Mouse (Mus musculus): ENCODE results near the gene Acsl5. TPM values are rescaled to one million over a fixed set of nuclear protein-coding genes. Genes with fewer than 3 reads are reported as not detected.

Gene Acsl5
- total and polyA plus RNA-seq, 3 experiments, result 8.0 to 14.7 (median 12.5) TPM

DNA sequence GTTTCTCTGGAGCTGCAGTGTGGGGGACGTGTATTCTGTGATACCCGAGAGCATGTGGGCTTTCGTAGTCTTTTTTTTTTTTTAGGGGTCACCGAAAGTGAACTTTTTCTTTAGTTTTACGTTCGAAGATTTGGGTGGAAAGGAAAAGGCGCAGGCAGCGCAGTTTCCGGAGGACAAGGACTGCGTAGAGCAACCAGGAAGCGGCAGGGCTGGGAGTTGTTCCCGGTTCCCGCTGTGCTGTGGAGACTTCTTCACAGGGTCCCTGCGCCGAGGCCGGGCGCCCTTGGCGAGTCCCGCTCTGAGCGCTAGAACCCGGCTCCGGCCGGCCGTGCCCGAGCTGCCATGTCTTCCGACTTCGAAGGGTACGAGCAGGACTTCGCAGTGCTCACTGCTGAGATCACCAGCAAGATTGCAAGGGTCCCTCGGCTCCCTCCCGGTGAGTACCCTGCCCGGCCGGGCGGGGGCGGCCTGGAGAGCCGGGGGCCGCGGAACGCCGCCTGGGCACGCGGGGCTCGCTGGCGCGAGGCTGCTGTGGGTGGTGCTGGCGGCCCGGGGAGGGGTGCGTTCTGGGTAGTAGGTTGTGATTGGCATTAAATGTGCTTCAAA, 64.5 kb downstream of the Acsl5 start, which contains the start of gene Vti1a:
Gene Vti1a, plus strand, starts transcription at position 187 of the 606 bp plus-strand sequence.
- DNase-seq, result peak; percentile 89 to 90
- H3K27me3 ChIP-seq (ENCODE audit: control insufficient read depth, insufficient read depth, low read length), result no peaks in the 10 kb centered on the region
- intact Hi-C loops (cut with DNase I), result loop anchor here (2.0 kb wide), 1 partner anchor 63 kb away; no protein-coding TSS in a partner anchor
- H3K36me3 ChIP-seq (ENCODE audit: control insufficient read depth, insufficient read depth, low read length), result peaks cover 5% of the 10 kb centered on the region; the same call in 1 of the 2 replicates
- H3K79me2 ChIP-seq (replicated peaks; ENCODE audit: control insufficient read depth, insufficient read depth, low read length), result no peaks in the 10 kb centered on the region
- 1% methylated on average over 48 of the region's 48 CpGs for WGBS
- peak within 1 kb of the TSS; percentile 91 for H3K9ac ChIP-seq (ENCODE audit: low read depth, low read length)
- TF ChIP-seq EP300 (IDR thresholded peaks at IDR 0.05; ENCODE audit: insufficient read depth, low read depth, low read length) (no peak), POLR2A (IDR thresholded peaks at IDR 0.05; ENCODE audit: insufficient read depth, low read depth, low read length) (peak; percentile 50), CTCF (IDR thresholded peaks at IDR 0.05) (peak; percentile 76)
- no peaks in the 10 kb centered on the region for H3K4me1 ChIP-seq (ENCODE audit: control insufficient read depth, insufficient read depth, low read length)
- H3K27ac ChIP-seq, result peak within 1 kb of the TSS; percentile 94
- H3K4me3 ChIP-seq, result peak within 1 kb of the TSS; percentile 96

DNA sequence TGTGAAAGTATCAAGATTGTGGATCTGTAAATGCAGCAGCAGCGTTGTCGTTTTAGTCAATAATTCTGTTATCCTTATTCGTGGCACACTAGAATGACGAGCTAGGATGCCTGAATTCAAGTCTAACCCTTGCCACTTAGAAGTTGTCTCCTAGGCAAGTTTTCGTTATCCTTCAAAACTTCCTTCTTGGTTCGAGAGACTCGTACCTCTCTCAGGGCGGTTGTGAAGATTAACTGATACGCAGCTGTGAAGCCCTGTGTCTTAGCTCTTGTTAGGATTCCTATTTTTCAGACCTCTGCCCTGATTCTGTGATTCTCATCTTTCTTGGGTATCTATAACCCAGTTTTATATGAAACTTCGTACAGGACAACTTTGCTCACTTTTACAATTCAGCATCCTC, 65.2 kb downstream of the Acsl5 start:
- Histone ChIP-seq H3K4me1 (ENCODE audit: control insufficient read depth, insufficient read depth, low read length) (no peaks in the 10 kb centered on the region), H3K4me3 (peak overlapping the region; percentile 96), H3K79me2 (replicated peaks; ENCODE audit: control insufficient read depth, insufficient read depth, low read length) (no peaks in the 10 kb centered on the region), H3K27ac (no peak overlapping the region), H3K27me3 (ENCODE audit: control insufficient read depth, insufficient read depth, low read length) (no peaks in the 10 kb centered on the region), H3K9ac (ENCODE audit: low read depth, low read length) (peak overlapping the region; percentile 31; the same call in 1 of the 2 replicates), H3K36me3 (ENCODE audit: control insufficient read depth, insufficient read depth, low read length) (peaks cover 5% of the 10 kb centered on the region; the same call in 1 of the 2 replicates)
- 37% methylated on average over 10 of the region's 10 CpGs for WGBS
- TF ChIP-seq EP300 (IDR thresholded peaks at IDR 0.05; ENCODE audit: insufficient read depth, low read depth, low read length) (no peak), CTCF (IDR thresholded peaks at IDR 0.05) (no peak), POLR2A (IDR thresholded peaks at IDR 0.05; ENCODE audit: insufficient read depth, low read depth, low read length) (no peak)
- no peak for DNase-seq
- intact Hi-C loops (cut with DNase I), result loop anchor here (2.0 kb wide), 1 partner anchor 64 kb away; no protein-coding TSS in a partner anchor

DNA sequence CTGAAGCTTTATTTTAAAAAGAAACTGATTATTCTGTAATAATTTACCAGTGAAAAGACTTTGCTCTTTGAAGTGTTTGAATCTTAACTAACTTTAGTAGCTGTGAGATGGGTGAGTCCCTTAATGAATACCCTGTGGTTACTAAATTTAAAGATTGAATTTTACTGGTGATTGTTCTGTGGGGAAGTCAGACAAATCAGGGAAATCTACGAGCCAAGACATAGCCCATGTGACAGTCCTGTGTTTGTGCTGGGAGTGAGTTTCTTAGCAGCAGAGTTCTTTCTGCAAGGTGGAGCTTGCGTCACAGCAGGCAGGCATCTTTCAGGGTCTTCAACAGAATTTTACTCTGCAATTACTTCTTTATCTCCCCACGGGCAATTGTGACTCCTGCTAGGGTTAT, 67.3 kb downstream of the Acsl5 start:
- intact Hi-C loops (cut with DNase I), result no loop called here
- WGBS, result 47% methylated on average over 3 of the region's 3 CpGs
- Histone ChIP-seq H3K27ac (no peak overlapping the region), H3K4me3 (no peak overlapping the region), H3K4me1 (ENCODE audit: control insufficient read depth, insufficient read depth, low read length) (no peaks in the 10 kb centered on the region), H3K36me3 (ENCODE audit: control insufficient read depth, insufficient read depth, low read length) (peaks cover 5% of the 10 kb centered on the region; the same call in 1 of the 2 replicates), H3K79me2 (replicated peaks; ENCODE audit: control insufficient read depth, insufficient read depth, low read length) (no peaks in the 10 kb centered on the region), H3K27me3 (ENCODE audit: control insufficient read depth, insufficient read depth, low read length) (no peaks in the 10 kb centered on the region), H3K9ac (ENCODE audit: low read depth, low read length) (no peak overlapping the region)
- TF ChIP-seq EP300 (IDR thresholded peaks at IDR 0.05; ENCODE audit: insufficient read depth, low read depth, low read length), result no peak
- no peak for TF ChIP-seq CTCF (IDR thresholded peaks at IDR 0.05)
- no peak for TF ChIP-seq POLR2A (IDR thresholded peaks at IDR 0.05; ENCODE audit: insufficient read depth, low read depth, low read length)
- DNase-seq, result no peak

DNA sequence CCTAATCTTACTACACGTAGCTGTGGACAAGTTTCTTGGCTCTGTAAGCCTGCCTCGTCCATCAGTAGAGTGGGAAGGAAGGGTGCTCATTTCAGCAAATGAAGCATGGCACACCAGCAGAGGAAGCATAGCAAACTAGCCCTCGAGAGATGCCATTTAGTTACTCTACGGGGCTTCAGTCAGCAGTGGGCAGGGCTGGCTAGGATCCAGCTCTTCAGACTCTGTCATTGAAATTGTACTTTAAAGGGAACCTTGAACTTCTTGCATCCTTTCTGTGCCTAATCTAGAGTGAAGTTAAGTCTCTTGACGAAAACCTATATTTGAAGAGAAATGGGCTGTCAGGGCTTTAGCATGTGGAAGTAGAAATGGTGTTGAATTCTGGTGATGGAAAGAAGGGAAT, 67.8 kb downstream of the Acsl5 start:
- Histone ChIP-seq H3K27me3 (ENCODE audit: control insufficient read depth, insufficient read depth, low read length) (no peaks in the 10 kb centered on the region), H3K4me3 (no peak overlapping the region), H3K9ac (ENCODE audit: low read depth, low read length) (no peak overlapping the region), H3K36me3 (ENCODE audit: control insufficient read depth, insufficient read depth, low read length) (peaks cover 5% of the 10 kb centered on the region; the same call in 1 of the 2 replicates), H3K79me2 (replicated peaks; ENCODE audit: control insufficient read depth, insufficient read depth, low read length) (no peaks in the 10 kb centered on the region), H3K4me1 (ENCODE audit: control insufficient read depth, insufficient read depth, low read length) (no peaks in the 10 kb centered on the region), H3K27ac (no peak overlapping the region)
- intact Hi-C loops (cut with DNase I), result no loop called here
- DNase-seq, result no peak
- TF ChIP-seq POLR2A (IDR thresholded peaks at IDR 0.05; ENCODE audit: insufficient read depth, low read depth, low read length) (no peak), EP300 (IDR thresholded peaks at IDR 0.05; ENCODE audit: insufficient read depth, low read depth, low read length) (no peak), CTCF (IDR thresholded peaks at IDR 0.05) (no peak)
- 51% methylated on average over 5 of the region's 5 CpGs for WGBS

DNA sequence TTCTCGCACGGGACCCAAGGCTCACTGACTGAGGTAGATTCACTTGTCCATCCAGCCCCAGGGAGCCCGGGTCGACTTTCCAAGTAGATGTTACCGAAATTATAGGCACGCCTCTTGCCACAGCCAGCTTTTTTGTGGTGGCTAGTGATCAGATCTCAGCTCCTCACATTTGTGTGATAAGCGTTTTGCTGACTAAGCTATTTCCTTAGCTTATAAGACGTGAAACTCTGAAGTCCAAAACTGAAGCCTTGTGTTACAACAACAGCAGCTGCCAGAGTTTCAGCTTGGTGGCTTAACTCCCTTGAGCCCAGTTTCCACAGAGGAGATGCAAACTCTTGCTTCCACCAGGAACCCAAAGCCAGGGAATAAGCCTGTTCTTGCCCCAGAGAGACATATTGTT, 70.9 kb downstream of the Acsl5 start:
- H3K9ac ChIP-seq (ENCODE audit: low read depth, low read length), result no peak overlapping the region
- no peak overlapping the region for H3K4me3 ChIP-seq
- H3K36me3 ChIP-seq (ENCODE audit: control insufficient read depth, insufficient read depth, low read length), result no peaks in the 10 kb centered on the region
- WGBS, result 95% methylated on average over 8 of the region's 8 CpGs
- TF ChIP-seq CTCF (IDR thresholded peaks at IDR 0.05), result no peak
- no peak for TF ChIP-seq POLR2A (IDR thresholded peaks at IDR 0.05; ENCODE audit: insufficient read depth, low read depth, low read length)
- TF ChIP-seq EP300 (IDR thresholded peaks at IDR 0.05; ENCODE audit: insufficient read depth, low read depth, low read length), result no peak
- H3K79me2 ChIP-seq (replicated peaks; ENCODE audit: control insufficient read depth, insufficient read depth, low read length), result no peaks in the 10 kb centered on the region
- no peaks in the 10 kb centered on the region for H3K4me1 ChIP-seq (ENCODE audit: control insufficient read depth, insufficient read depth, low read length)
- no peak for DNase-seq
- no peak overlapping the region for H3K27ac ChIP-seq
- intact Hi-C loops (cut with DNase I), result no loop called here
- no peaks in the 10 kb centered on the region for H3K27me3 ChIP-seq (ENCODE audit: control insufficient read depth, insufficient read depth, low read length)

DNA sequence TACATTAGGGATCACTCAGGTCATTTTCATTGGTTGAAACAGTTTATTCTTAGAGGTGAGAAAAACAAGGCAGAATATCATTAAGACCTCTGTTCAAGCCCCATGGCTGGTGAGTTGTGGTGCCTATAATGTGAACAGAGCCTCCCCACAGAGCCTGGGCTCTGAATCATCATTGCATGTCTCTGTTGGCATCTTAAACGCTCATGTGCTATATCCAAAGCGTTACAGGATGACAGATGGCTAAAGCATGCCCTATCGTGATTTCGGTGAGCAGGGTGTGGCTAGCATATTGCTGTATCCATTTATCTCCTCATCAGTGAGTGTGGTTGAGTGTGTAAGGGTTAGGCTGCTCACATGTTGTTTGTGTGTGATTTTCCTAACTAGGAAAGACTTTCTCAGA, 75.8 kb downstream of the Acsl5 start:
- H3K9ac ChIP-seq (ENCODE audit: low read depth, low read length), result no peak overlapping the region
- no peaks in the 10 kb centered on the region for H3K4me1 ChIP-seq (ENCODE audit: control insufficient read depth, insufficient read depth, low read length)
- no peak overlapping the region for H3K27ac ChIP-seq
- TF ChIP-seq POLR2A (IDR thresholded peaks at IDR 0.05; ENCODE audit: insufficient read depth, low read depth, low read length), result no peak
- no peaks in the 10 kb centered on the region for H3K36me3 ChIP-seq (ENCODE audit: control insufficient read depth, insufficient read depth, low read length)
- no peaks in the 10 kb centered on the region for H3K27me3 ChIP-seq (ENCODE audit: control insufficient read depth, insufficient read depth, low read length)
- no peaks in the 10 kb centered on the region for H3K79me2 ChIP-seq (replicated peaks; ENCODE audit: control insufficient read depth, insufficient read depth, low read length)
- intact Hi-C loops (cut with DNase I), result no loop called here
- DNase-seq, result no peak
- WGBS, result 83% methylated on average over 4 of the region's 4 CpGs
- no peak overlapping the region for H3K4me3 ChIP-seq

Measured in heart, adult 2 months (tissue).